Mouse (Mus musculus) Muller cell, postnatal 12 days (primary cell): ENCODE measurements around the gene Gm19426.
"Not testable (repeated sequence)": the region's sequence is repeated elsewhere in the genome, so short reads cannot be mapped to it uniquely, and the experiment has no call there.

Experiments used
- DNase-seq: peaks from one replicate; pipeline ENCODE4 v3.0.0-alpha.2; 2015; ENCODE audit errors: inconsistent ontology term

Gm19426 gene

GRCm38 (mm10) chr2:84750115-84750514 is 6.7 kb upstream of the Gm19426 start:
- DNase-seq: no peak

- peak; percentile 80 for DNase-seq
Observed at GRCm38 (mm10) chr2:84744126-84744525, 671 bp upstream of the Gm19426 start.

DNA sequence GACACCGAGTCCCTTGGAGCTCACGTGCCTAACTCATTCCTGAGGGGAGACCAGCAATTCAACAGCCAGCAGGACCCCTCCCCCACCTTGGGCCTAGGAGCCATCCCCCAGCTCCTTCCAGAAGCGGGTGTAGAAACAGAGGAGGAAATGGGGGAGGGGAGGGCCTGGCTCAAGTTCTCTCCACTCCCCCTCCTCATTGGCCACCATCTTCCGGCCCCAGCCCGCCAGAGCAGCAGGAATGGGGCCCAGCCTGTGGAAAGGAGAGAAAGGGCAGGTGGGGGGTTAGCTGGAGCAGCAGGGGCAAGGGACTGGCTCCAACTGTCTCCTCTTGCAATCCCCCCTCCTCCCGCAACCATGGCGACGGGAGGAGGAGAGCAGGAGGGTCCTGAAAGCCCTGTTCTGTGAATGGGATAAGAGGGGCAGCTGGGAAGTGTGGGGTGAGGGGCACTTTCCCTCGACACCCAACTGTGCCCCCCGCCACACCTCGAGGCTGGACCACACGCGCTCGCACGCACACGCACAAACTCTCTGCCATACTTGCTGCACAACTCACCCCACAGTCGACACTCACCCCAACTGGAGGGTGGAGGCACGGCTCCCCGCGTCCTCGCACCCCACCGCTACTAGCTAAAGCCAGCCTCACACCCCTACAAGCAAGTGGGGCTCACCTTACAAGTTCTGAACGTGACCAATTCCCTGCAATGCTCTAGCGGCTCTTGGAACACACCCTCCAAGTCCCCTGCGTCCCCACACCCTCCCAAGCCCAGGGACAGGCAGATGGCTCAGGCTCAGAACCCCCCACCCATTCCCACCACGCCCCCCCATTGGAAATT is 788 bp downstream of the Gm19426 start:
- DNase-seq: peak; percentile 56

DNA sequence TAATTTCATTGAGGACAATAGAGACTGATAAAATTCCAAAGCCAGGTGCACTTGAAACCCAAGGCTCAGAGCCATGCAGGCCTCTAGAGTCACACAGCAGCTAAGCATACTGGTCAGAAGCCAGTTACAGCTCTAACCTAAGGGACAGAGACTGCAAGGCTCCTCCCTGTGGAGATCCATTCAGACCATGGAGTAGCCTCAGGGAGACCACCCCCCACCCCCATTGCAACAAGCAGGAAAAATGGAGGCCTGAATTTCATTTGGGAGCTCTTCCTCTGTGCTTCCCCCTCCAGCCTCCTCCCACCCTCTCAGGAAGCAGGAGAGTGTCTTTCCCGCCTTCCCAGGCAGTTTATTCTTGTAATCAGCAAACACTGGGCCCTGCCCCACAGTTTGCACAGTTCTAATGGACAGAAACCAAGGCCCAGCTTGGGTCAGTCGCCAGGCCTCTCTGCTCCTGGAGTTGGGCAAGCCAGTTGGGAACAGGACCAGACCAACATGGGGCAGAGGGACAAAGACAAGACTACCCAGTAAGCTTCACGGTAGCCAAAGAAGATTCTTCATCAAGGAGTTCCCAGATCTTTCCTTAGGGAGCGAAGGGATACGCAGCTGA is 1.5 kb downstream of the Gm19426 start:
- no peak for DNase-seq

GRCm38 (mm10) chr2:84740608-84741333 is 2.7 kb downstream of the Gm19426 start:
- no peak for DNase-seq

- DNase-seq: no peak
Observed at GRCm38 (mm10) chr2:84738271-84738911, 5.1 kb downstream of the Gm19426 start.

- DNase-seq: peak; percentile 58
Observed at GRCm38 (mm10) chr2:84737451-84737925, 6.0 kb downstream of the Gm19426 start.

- no peak for DNase-seq
Observed at GRCm38 (mm10) chr2:84736312-84737161, 6.9 kb downstream of the Gm19426 start.

DNA sequence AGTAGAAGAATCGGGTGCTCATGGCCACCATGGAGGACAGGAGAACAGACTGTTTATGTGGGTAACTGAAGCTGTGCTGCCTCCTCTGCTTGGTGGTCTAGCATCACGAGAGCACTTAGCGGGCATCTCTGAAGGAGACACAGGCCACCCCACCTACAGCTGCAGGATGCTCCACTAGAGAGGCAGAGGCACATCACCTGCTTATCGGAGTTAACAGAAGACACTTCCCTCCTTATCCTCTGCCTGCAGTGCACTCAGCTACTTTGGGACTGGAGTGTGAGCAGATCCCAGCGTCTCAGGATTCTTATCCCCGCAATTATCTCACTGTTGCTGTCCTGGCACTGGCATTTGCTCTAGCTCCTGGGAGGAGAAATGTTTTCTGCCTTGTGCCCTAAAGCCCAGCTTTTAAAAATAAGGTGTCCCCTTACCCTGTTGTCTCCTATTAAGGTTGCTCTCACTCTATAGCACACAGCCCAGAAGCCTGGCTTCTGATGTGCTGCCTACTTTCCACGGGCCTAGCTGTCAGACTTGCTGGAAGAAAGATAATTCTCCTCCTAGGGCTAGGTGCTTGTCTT is 8.0 kb downstream of the Gm19426 start:
- DNase-seq: no peak

DNA sequence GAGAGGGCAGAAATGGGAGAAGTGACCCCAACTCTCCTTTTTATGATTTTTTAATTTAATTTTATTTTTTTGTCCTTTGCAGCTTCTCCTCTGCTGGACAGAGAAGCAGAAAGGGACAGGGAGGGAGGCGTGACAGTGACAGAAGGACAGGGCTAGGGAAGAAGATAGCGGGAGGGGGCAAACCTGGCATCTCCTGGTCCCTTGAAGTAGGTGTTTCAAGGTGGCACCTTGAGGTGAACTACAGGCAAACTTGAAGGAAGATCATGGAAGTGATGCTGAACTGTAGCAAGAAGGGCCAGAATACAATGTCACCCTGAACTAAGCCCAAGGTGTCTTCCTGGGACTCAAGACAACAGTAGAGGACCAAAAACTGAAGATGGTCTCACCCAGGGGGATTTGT is 8.5 kb downstream of the Gm19426 start:
- no peak for DNase-seq

- peak; percentile 49 for DNase-seq
Observed at GRCm38 (mm10) chr2:84734351-84734864, 9.0 kb downstream of the Gm19426 start.

DNA sequence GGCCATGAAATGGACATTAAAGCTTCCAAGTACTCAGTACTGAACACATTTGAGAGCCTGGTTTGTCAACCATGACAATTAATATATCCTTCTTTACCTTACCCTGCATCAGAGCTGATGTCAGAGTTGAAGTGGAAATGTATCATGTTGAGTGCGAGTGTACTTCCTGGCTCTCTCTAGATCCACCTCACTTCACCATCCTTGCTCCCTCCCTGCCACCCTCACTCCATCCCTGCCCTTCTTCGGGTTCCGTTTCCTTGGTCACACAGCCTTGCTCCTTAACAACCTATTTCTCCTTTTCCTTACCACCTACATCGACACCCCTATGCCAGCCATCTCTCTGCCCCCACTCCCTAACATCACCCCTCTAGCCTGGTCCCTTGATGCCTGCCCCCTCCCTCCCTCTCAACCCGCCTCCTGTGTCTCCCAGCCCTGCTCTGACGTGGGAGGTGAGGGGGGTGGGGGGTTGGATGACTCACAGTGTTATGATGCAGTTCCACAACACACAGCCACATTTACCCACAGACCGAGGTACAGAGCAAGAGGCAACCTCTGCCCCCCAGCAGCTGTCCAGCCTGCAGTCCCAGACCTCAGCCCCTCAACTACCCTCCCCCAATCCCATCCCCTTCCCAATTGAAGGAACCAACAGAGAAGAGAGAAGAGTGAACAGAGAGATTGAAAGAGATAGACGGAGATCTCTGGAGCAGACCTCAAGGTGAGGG is 9.7 kb downstream of the Gm19426 start, which contains the start of gene Ypel4:
Ypel4 (plus strand) TSS at position 480 of the 722 bp plus-strand sequence.
- peak; percentile 95 for DNase-seq

DNA sequence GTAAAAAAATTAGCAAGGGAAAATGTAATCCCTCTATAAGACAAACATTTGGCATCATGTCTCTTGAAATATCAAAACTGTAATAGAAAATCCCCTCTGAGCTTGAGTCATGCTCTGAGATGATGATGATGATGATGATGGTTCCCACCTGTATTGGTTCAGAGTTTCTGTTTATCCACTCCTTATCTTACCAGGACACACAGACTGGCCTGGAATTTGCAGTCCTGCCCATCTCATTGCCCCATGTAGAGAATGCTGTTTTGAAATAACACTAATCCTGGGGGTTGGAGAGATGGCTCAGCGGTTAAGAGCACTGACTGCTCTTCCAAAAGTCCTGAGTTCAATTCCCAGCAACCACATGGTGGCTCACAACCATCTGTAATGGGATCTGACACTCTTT is 11.1 kb downstream of the Gm19426 start:
- no peak for DNase-seq

DNA sequence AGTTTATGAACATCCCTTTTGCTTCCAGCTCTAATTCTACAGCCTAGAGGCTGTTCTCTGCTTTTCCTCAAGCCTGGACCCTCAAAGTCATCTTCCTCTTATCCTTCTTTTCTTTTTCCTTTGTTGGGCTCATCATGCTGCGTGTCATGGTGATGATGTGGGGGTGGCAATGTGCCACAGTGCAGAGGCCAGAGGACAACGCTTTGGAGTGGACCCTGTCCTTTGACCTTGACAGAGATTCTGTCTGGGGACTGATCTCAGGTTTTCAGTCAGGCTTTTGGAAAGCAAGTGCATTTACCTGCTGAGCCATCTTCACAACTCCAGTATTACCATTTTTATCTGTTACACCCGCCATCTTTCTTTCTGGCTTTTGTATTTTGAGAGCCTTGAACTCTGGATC is 12.2 kb downstream of the Gm19426 start:
- no peak for DNase-seq

GRCm38 (mm10) chr2:84728191-84728590 is 15.3 kb downstream of the Gm19426 start:
- not testable (repeated sequence) for DNase-seq

GRCm38 (mm10) chr2:84727172-84727858 is 16.1 kb downstream of the Gm19426 start, which contains the start of gene Clp1:
TSS of gene Clp1 (minus strand) at chr2:84727350.
- DNase-seq: peak; percentile 99

DNA sequence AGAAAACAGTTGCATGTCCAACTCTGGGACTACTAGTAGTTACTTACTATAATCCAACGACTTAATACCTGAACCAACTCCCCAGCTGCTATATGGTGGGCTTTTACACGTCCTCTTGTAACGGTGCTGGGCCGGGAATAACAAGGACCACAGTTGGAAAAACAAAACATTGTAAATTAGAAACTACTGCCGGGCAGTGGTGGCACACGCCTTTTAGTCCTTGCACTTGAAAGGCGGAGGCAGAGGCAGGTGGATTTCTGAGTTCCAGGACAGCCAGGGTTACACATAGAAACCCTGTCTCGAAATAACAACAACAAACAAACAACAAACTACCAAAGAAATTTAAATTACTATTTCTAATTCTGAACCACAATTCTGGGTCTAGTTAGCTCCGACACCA is 16.7 kb downstream of the Gm19426 start:
- DNase-seq: no peak

GRCm38 (mm10) chr2:84725770-84726169 is 17.7 kb downstream of the Gm19426 start:
- no peak for DNase-seq

- no peak for DNase-seq
Observed at GRCm38 (mm10) chr2:84723856-84724255, 19.6 kb downstream of the Gm19426 start.
